Mouse (Mus musculus) left cerebral cortex, adult 18-20 months (tissue): Measurements from ENCODE around the gene Ndufaf2. TPM values are rescaled to one million over a fixed set of nuclear protein-coding genes. Genes with fewer than 3 reads are reported as not detected.

Experiments used
- DNase-seq, 2 experiments: peaks; one replicate each; pipeline ENCODE4 v3.0.0; 2021 to 2022; ENCODE audit warnings: low spot score in 2 of 2, mixed read lengths in 1 of 2
- total RNA-seq, 2 experiments: library from RNA; stranded (reverse); gene quantifications; 2 replicates each; pipeline ENCODE4 v1.2.3; 2021

Gene Ndufaf2
- total RNA-seq, 2 experiments from 2014 or later: 24.0 to 25.2 TPM

GRCm38 (mm10) chr13:108092290-108092689 lies 66.1 kb downstream of the Ndufaf2 start:
- DNase-seq: no peak

GRCm38 (mm10) chr13:108086724-108087123 lies 71.7 kb downstream of the Ndufaf2 start:
- no peak for DNase-seq

GRCm38 (mm10) chr13:108086036-108086435 lies 72.4 kb downstream of the Ndufaf2 start:
- DNase-seq: no peak

- DNase-seq: no peak
Measured at GRCm38 (mm10) chr13:108084086-108084485, 74.3 kb downstream of the Ndufaf2 start.

GRCm38 (mm10) chr13:108077901-108078300 lies 80.5 kb downstream of the Ndufaf2 start:
- DNase-seq: no peak

- peak in 1 of 2 experiments; percentile 3 for DNase-seq
Measured at GRCm38 (mm10) chr13:108077476-108077875, 80.9 kb downstream of the Ndufaf2 start.

GRCm38 (mm10) chr13:108070171-108070570 lies 88.3 kb downstream of the Ndufaf2 start:
- no peak for DNase-seq

GRCm38 (mm10) chr13:108069151-108069550 lies 89.3 kb downstream of the Ndufaf2 start:
- no peak for DNase-seq

GRCm38 (mm10) chr13:108066021-108066420 lies 92.4 kb downstream of the Ndufaf2 start:
- no peak for DNase-seq

GRCm38 (mm10) chr13:108064331-108064730 lies 94.1 kb downstream of the Ndufaf2 start:
- DNase-seq: no peak

GRCm38 (mm10) chr13:108063374-108064134 lies 94.9 kb downstream of the Ndufaf2 start:
- no peak for DNase-seq

- no peak for DNase-seq
Measured at GRCm38 (mm10) chr13:108062900-108063299, 95.5 kb downstream of the Ndufaf2 start.

GRCm38 (mm10) chr13:108060936-108061578 lies 97.4 kb downstream of the Ndufaf2 start:
- no peak for DNase-seq

- DNase-seq: no peak
Measured at GRCm38 (mm10) chr13:108060286-108060885, 98.0 kb downstream of the Ndufaf2 start.

- DNase-seq: peak in 1 of 2 experiments; percentile 35
Measured at GRCm38 (mm10) chr13:108056896-108057295, 101.5 kb downstream of the Ndufaf2 start.

- DNase-seq: no peak
Measured at GRCm38 (mm10) chr13:108047364-108047763, 111.1 kb downstream of the Ndufaf2 start.

- no peak for DNase-seq
Measured at GRCm38 (mm10) chr13:108046891-108047290, 111.5 kb downstream of the Ndufaf2 start.

- no peak for DNase-seq
Measured at GRCm38 (mm10) chr13:108046071-108046470, 112.4 kb downstream of the Ndufaf2 start.

GRCm38 (mm10) chr13:108045646-108046045 lies 112.8 kb downstream of the Ndufaf2 start:
- no peak for DNase-seq

- peak; percentile 82 to 90 for DNase-seq
Measured at GRCm38 (mm10) chr13:108044222-108044941, 114.0 kb downstream of the Ndufaf2 start, which contains the start of gene Smim15. Smim15 (plus strand) TSS chr13:108044446.
